Mouse (Mus musculus) T-helper 1 cell (primary cell): ENCODE measurements around the gene Arpc2.

Source experiments
- in situ Hi-C: fragments of 300-600 bp; cut with MboI, MseI; formaldehyde crosslinking; loops from one replicate; pipeline ENCODE4 v1.15.1; 2025; ENCODE audit warnings: high pct_unique_total_duplicates

Gene Arpc2

DNA sequence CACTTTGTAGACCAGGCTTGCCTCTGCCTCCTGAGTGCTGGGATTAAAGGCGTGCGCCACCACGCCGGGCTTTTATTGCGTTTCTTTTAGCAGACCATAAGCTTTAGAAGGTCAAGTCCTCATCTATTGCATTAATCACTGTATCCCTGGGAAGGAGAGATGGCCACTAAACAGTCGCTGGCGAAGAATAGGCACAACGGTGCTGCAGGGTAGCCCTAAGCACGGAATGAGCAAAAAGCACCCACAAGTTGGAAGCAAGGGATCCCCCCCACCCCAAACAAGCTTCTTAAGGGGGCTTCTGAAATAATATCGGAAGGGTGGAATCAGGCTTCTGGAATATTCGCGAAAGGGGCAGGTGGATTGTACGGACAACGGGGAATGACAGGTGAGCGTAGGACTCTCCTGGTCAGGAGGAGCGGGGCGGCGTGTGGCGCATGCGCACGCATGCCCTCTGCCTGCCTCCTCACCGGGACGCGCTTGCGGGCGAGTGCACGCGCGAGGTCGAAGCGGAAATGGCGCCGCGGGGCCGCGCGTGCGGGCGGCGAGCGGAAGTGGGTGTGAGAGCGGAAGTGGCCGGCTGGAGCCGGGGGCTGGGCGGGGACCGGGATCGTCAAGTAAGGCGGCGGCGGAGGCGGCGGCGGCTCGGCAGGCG is at the start of gene Arpc2:
Arpc2 (plus strand) TSS at position 147 of the 652 bp plus-strand sequence.
- in situ Hi-C loops, result no loop called here

DNA sequence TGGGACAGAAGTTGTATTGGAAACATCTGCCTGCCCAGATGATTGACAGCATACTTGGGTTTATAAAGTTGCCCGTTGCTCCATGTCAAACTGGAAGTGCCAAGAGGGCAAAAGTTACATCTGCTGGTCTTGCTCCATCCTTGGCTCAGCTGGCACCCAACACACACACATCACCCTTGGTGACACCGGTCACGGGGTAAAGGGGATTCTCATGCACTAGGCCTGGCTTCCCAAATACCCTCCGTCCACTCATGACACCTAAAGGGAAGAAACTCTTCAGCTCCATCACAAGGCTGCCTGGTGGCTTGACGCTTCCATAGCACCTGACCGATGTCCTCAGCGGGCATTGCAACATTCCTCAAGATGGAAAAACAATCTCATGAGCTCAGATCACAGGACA is 45.4 kb upstream of the Arpc2 start:
- in situ Hi-C loops, result no loop called here

DNA sequence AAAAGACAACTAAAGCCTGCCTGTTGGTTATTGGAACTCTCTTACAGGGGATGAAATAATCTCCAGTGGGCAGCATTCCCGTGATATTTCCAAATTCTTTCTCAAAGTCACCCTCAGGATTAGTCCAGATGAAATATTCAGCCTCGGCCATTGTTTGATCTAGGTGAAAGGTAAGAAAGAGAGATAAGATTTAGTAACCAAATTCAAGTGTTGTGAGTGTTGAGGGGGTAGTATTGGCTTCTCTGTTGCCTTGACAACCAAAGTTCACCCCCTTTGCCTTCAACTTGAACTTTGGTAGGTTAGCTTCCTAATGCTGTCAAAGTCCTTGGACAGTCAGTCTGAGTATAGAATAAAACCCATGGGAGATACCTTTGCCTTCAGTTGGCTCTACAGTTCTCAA is 43.2 kb upstream of the Arpc2 start:
- in situ Hi-C loops, result no loop called here

DNA sequence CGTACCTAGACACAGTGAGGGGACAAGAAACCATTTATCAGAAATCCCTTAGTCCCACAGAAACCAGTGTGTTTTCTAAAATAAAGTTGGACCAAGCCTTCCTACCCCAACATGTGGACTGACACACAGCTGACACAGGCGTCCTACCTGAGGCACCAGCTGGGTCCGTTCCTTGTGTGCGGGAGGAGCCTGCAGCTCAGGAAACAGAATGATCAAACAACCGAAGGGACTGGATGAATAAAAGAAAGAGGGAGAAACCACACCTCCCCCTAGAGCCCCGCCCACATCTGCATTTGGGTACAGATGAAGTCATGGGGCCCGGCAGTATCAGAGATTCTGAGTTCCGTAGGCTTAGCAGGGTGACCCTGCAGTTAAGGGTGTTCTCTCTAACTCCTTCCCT is 41.4 kb upstream of the Arpc2 start, which contains the start of gene Cxcr1:
Cxcr1 (minus strand) TSS at position 187 of the 400 bp plus-strand sequence.
- in situ Hi-C loops, result no loop called here

DNA sequence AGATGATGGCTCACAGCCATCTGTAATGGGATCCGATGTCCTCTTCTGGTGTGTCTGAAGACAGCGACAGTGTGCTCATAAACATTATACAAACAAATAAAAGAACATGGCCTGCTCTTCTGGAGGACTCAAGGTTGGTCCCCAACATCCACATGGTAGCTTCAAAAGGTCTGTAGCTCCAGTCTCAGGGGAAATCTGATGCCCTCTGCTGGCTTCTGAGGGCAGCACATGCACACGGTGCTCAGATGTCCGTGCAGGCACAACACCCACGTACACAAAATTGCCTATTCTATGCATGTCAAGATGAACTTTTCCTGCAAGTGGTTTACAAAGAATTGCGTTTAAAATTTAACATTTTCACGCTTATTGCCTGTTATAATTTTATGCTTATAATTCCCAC is 39.9 kb upstream of the Arpc2 start:
- in situ Hi-C loops, result no loop called here

DNA sequence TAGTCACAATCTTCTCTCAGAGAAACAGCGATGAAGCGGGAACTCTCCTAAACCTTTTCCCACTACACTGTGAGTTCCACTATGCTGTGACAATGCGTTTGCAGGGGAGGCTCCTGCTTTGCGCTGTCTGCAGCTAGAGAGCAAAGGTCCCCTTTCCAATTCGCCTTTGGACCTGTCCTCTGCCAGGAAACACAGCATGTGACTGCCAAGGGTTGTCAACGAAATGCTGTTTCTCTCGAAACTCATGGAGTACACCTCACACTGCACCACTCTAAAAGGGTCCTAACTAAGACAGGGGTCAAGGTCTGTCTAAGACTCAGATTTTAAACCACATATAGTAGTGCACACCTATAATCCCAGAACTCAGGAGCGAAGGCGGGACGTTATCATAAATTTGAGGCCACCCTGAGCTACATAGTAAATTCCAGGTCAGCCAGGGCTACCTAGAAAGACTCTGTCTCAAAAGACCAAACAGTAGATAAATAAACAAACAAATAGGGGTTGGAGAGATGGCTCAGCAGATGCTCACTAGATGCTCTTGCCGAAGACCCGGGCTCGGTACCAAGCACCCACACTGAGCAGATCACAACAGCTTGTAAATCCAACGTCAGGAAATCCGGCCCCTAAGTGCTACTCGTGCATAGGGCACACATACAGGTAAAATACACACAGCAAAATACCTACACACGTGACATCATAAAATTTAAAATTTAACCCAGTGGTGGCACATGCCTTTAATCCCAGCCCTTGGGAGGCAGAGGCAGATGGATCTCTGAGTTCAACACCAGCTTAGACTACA is 39.1 kb upstream of the Arpc2 start:
- in situ Hi-C loops, result no loop called here

DNA sequence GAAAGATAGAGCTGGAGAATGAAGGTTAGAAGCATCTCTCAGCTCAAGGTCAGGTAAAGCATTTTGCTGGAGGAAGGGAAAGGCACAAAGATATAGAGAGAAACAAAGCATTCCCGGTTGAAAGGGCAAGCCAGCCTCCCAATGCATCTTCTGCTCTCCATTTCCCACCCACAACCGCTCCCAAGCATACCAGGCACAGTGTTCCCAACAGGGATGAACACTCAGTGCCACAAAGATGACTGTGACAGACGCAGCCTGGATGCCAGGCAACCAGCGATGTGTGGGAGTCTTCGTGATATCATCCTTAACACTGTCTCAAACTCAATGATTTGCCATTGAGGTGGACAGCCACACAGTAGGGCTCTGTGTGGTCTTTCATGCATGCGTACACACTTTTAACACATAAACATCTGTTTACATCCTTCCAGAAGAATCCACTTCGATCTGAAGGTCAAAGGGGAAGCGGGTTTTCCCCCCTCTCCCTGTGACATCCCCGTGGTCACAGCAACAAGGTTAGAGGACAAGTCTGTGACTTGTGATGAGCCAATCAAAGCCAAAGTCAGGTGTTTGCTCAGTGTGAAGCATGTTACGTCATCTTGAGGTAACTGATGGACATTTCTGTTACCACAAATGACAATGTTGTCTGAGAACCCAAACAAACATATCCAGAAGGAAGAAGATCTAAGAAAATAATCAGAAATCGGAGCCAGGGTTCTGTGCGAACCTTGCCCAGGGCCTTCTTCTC is 38.0 kb upstream of the Arpc2 start:
- in situ Hi-C loops, result no loop called here

DNA sequence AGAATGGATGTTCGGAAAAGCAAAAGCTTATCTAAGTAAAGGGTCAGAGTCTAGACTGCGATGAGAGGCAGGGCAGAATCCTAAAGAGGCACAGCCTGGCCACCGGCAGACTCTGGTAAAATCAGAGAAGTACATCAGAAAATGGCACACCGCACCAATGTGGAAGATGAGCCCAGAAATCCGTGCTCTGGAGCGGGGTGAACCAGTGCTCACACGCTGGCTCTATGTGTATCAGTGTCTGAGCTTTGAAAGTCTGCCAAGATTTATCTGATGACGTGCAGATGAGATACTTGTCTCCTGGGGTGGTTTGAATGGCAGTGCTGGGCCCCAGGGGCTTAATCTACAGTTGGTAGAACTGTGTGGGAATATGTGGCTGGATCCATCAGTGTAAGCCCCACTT is 36.8 kb upstream of the Arpc2 start:
- in situ Hi-C loops, result no loop called here

DNA sequence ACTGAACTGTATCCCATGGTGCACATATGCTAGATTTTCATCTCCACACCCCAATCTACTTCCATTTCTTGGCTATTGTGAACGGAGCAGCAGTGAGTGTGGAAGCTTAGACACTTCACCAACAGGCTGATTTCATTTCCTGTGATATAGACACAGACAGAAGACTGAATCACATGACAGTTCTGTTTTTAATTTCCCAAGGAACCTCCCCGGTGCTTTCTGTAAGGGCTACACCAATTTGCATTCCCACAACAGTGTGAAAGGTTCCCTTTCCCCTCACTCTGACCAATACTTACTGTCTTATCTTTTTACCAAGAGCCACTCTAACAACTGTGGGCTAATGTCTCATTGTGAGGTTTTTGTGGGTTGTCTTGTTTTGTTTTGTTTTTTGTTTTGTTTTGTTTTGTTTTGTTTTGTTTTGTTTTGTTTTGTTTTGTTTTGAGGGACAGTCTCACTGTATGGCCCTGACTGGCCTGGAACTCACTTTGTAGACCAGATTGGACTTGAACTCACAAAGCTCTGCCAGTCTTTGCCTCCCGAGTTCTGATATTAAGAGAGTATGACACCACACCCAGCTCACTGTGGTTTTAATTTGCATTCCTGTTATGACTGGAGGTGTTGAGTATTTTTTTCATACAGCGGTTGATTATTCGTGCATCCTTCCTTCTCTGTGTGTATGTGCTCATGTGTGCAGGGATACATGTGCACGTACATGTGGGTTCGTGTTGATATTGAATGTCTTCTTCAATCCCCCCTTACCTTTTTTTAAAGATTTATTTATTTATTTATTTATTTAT is 34.6 kb upstream of the Arpc2 start:
- in situ Hi-C loops, result no loop called here

DNA sequence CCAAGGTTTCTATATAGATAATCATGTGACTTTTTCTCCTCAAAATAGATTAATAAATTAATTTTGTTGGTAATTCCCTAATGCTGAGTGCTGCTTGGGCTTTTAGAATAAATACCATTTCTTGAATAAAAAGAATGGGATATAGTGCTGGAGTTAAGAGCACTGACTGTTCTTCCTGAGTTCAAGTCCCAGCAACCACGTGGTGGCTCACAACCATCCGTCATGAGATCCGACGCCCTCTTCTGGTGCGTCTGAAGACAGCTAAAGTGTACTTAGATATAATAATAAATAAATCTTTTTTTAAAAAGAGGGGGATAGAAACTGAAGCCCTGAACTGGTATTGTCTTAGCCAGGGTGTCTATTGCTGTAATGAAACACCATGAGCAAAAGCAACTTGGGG is 32.4 kb upstream of the Arpc2 start:
- in situ Hi-C loops, result no loop called here

DNA sequence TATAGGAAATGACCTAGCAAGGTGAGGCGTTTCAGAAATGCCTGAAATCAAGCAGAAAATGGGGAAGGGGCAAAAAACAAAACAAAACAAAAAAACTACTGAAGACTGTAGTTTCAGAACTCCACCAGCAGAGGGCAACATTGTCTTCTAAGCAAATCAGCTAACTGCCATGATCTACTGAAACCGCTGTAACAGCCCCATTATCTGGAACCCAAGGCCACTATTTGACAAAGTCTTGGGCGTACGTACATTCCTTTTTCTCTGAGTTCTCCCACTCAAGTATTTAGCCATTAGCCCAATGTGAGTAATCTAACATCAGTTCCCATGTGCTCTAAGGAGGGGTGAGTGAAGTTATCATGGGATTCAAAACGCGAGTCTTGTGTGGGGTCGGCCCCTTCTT is 30.0 kb upstream of the Arpc2 start:
- in situ Hi-C loops, result no loop called here

DNA sequence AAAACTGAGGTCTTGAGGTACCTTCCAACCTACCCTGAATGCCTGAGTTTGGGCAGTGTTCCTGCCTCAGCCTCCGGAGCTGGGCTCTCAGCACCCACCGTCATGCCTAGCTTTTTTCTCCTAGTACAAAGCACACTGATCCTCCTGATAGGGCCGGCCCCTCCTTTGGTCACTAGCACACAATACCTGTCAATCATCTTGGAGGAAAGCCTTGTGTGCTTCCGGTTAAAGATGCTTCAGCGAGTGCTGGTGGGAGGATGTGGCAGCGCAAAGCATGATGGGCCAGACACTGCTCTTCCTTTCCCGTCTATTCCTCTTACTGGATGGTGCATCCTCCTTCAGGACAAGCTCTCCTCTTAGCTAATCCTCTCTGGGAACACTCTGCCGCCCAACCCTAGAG is 29.2 kb upstream of the Arpc2 start:
- in situ Hi-C loops, result no loop called here

DNA sequence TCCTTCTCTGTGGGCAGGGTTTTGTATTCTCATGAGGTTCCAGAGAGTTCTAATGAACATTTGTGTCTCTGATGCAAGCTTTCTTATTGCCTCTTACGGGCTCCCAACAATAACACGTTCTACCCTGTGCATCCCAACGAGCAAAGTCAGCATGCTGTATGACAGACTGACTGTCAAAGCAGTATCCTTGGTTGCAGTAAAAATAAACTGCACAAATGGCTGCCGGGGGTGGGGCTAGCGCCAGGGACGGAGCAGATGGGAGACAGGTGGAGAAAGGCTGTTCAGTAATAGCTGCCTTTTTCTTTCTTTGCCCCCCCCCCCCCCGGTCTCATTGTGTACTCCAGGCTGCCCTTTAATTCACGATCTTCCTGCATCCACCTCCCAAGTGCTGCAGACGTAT is 28.0 kb upstream of the Arpc2 start:
- in situ Hi-C loops, result no loop called here

DNA sequence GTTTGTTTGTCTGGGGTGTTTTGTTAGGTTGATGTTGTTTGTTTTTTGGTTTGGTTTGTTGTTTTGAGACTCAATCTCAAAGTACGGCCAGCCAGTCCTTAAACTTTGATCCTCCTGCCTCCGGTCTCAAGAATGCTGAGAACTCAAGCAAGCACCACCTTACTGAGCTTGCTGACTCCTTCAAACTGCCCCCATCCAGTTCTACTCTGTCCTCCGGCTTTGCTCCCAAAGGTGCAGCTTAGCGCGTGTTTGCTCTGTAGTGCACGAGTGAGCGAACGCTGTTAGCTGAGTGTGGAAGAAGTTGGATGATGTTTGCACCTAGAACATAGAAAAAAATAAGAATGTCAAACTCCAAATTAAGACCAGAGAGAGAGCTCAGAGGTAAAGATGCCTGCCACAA is 26.9 kb upstream of the Arpc2 start:
- in situ Hi-C loops, result no loop called here

DNA sequence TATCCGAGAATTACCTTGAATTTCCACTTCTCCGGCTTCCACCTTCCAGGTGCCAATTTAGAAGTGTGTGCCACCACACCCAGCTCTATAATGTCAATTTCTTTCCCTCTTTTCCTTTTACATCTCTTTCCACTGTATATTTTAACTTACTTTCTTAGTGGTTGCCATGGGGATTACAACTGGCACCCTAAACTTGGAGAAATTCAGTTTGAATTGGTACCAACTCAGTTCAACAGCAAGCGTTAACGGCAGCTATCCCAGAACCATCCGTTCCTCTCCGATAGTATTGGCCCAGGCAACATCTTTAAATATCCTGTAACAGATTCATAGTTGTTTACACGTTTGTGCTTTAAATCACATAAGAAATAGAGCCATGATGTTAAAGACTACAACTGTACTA is 16.0 kb upstream of the Arpc2 start:
- in situ Hi-C loops, result no loop called here

DNA sequence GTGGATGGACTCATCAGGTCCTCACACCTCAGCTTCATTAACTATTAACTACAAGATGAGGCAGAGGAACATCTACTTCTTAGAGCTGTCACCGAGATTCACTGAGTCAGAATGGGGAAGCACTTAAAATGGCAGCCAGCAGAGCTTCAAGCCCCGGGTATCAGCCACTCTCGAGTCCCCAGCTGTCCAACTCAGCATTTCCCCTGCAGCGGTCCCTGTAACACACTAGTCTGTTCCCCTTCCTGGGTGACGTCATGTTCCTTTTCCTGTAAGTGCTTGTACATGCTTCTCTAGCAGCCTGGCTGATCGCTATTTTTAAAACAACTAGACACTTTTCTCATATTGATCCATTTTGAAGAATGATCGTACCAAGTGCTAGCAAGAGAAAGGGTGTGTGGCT is 8.6 kb upstream of the Arpc2 start:
- in situ Hi-C loops, result no loop called here

DNA sequence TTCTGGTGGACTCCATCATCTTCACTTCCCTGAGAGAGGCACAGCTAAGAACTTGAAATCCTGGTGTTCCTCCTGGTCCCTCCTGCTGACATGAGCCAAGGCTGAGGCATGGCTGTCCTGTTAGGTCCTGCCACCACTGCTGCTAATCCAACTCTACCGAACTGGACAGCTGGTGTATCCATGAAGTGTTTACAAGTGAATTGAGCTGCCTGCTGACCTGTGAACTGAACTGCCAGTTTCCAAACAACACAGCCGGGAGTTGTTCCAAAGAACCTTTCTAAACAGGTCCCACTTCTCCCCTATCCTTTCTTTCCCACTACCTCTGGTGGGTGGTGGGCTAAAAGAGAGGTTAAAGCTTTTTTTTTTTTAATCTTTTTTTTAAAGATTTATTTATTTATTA is 5.9 kb upstream of the Arpc2 start:
- in situ Hi-C loops, result no loop called here

DNA sequence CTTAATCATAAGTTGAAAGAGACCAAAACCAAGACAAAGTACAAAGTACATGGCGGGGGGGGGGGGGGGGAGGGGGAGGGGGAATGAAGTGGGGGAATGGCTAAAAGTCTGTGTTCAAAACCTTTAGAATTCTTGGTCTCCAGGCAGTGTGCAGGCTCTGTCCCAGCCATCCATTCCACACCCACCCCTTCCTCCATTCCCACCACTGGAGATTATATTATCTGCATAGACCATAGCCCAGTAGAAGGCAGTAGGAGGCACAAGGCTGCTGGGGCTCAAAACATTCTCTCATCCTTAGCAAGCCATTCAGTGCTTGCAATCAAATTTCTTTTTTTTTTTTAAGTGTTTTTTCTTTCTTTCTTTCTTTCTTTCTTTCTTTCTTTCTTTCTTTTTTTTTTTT is 4.9 kb upstream of the Arpc2 start:
- in situ Hi-C loops, result no loop called here

DNA sequence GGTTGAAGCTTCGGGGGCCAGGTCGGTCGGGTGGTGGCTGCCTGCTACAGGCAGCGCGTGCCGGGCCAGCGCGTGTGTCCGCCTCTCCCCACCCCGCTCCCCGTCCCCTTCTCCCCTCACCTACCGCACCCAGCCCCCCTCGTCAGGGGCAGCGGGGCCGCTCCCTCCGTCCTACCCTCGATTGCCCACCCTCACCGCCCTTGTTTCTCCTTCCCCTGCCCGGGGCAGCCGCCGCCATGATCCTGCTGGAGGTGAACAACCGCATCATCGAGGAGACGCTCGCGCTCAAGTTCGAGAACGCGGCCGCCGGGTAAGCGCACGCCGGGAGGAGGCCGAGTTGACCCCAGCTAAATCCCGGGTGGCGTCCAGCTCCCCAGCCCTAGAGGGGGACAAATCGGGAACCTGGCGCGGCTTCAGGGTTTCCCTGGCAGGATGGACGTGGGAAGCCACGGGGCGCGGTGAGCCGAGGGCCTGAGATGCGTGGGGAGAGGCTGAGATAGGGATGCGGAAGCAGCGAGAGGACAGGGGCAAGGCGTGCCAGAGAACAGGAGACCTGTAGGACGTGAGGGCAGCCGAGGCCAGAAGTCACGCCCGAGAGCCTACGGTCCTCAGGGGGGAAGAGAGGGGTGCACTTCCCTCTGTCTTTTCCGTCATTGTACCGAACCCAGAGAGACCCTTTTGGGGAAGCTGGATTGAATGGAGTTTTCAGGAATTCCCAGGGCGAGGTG is 870 bp downstream of the Arpc2 start:
- in situ Hi-C loops, result no loop called here

DNA sequence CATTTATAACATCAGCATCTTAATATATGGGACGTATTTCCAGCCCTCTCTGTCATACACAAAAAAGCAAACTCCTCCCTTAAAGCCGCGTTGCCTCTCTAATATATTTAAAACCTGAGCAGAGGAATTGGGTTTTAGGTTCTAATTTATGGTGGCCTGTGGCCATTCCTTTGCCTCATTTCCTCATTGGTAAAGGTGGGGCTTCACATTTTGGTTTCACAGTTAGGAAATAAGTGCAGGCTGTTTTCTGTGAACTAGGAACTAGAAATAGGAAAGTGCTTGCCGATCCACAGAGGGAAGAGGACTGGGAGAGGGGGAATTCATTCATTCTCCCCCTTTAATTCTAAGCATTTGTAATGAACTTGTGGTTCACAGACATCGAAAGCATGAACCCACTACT is 1.8 kb downstream of the Arpc2 start:
- in situ Hi-C loops, result no loop called here

DNA sequence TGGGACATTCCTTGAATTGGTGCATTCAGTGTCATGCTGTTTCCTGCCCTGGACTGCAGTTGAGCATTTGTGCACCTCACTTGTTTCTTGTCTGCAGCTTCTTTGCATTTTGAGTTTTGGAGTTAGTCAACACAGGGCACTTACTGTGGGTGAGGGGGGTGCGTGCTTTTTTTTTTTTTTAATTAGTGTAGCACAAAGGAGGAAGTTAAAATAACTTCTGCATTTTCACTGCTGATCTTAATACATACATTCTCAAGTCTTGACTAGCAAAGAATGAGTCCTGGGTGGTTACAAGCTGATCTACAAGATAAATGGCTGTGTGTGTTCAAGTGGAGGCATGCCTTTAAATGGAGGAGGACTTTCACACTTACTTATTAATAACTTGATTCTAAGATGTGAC is 2.3 kb downstream of the Arpc2 start:
- in situ Hi-C loops, result no loop called here
